Mouse (Mus musculus) C2C12 (cell line): ENCODE results near the gene 9130409I23Rik. TPM values are rescaled to one million over a fixed set of nuclear protein-coding genes. Genes with fewer than 3 reads are reported as not detected.

Experiments
- H3K27me3 ChIP-seq: one replicate; pipeline ENCODE4 v1.6.1; 2011; ENCODE audit not compliant: control insufficient read depth, insufficient read depth, insufficient read length
- H3K36me3 ChIP-seq: one replicate; pipeline ENCODE4 v1.6.1; 2011; ENCODE audit not compliant: control insufficient read depth, insufficient read depth
- H3K4me3 ChIP-seq: one replicate; pipeline ENCODE4 v1.5.1; 2011; ENCODE audit warnings: mild to moderate bottlenecking, control low read depth; ENCODE audit not compliant: poor library complexity, insufficient read depth, severe bottlenecking
- H3K79me2 ChIP-seq: one replicate; pipeline ENCODE4 v1.6.1; 2011; ENCODE audit not compliant: control insufficient read depth, insufficient read depth
- H3K79me3 ChIP-seq: one replicate; pipeline ENCODE4 v1.6.1; 2011; ENCODE audit warnings: low read depth, control low read depth
- H3ac ChIP-seq: one replicate; pipeline ENCODE3; 2011; ENCODE audit warnings: low read depth; ENCODE audit not compliant: control insufficient read depth, insufficient read length
- CEBPB ChIP-seq: IDR thresholded peaks from one replicate; pipeline ENCODE4 v1.6.1; 2011; ENCODE audit warnings: low read depth, mild to moderate bottlenecking, control low read depth, moderate library complexity
- CTCF ChIP-seq: IDR thresholded peaks from one replicate; pipeline ENCODE4 v1.5.1; 2011; ENCODE audit not compliant: control insufficient read depth, insufficient read depth, insufficient read length
- FOSL1 ChIP-seq: IDR thresholded peaks from one replicate; pipeline ENCODE4 v1.8.0; 2011; ENCODE audit warnings: mild to moderate bottlenecking, low read length; ENCODE audit not compliant: poor library complexity, insufficient read depth, severe bottlenecking
- MAX ChIP-seq: IDR thresholded peaks from one replicate; pipeline ENCODE4 v1.6.1; 2011; ENCODE audit warnings: mild to moderate bottlenecking, control low read depth
- MYOD1 ChIP-seq: IDR thresholded peaks from one replicate; pipeline ENCODE4 v1.6.1; 2011; ENCODE audit warnings: low read depth; ENCODE audit not compliant: control insufficient read depth, insufficient read length
- MYOG ChIP-seq: IDR thresholded peaks from one replicate; pipeline ENCODE4 v1.6.1; 2011; ENCODE audit not compliant: control insufficient read depth, insufficient read length; ENCODE audit errors: extremely low read depth
- USF1 ChIP-seq: IDR thresholded peaks from one replicate; pipeline ENCODE4 v1.6.1; 2011; ENCODE audit warnings: low read depth, mild to moderate bottlenecking, control low read depth, moderate library complexity
- long read RNA-seq, 2 experiments: library from polyadenylated mRNA; unstranded; transcript quantifications; one replicate each; pipeline ENCODE4 v2.0.0; 2019 to 2020
- polyA plus RNA-seq: library from polyadenylated mRNA; unstranded; fragments of >200 nt; fragmentation: generic; extraction: Trizol; gene quantifications from one replicate; pipeline ENCODE4 v1.2.1, GENCODE M21; 2012; ENCODE audit warnings: missing spikeins

The 9130409I23Rik gene
- not detected for polyA plus RNA-seq
- long read RNA-seq, experiment 1, result 0 reads
- long read RNA-seq, experiment 2, result 0 reads

DNA sequence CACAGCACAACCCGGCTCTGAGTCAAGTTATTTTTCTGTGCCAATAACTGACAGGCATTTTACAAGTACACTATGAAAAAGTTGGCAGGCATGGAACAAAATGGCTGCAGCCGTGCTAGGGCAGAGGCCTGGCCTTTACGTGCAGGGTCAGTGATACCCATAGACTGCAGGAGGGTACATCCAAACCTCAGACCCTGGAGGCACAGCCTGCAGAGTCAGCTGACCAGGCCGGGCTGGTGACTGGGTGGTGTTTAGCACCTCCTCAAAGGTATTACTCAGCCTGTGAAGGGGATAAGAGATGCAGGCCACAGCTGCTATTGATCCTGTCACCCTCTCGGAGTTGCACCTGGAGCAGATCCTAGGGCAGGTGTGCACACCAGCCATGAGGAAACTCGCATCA is at the start of gene 9130409I23Rik:
Gene 9130409I23Rik, plus strand, starts transcription at position 301 of the 400 bp plus-strand sequence.
- Histone ChIP-seq H3ac (no peak within 1 kb of the TSS), H3K4me3 (no peak within 1 kb of the TSS), H3K27me3 (peaks cover 30% of the 10 kb centered on the region), H3K79me3 (no peaks in the 10 kb centered on the region), H3K36me3 (no peaks in the 10 kb centered on the region), H3K79me2 (no peaks in the 10 kb centered on the region)
- TF ChIP-seq USF1 (no peak), MYOG (no peak), MAX (no peak), CEBPB (no peak), CTCF (no peak), MYOD1 (no peak), FOSL1 (no peak)

DNA sequence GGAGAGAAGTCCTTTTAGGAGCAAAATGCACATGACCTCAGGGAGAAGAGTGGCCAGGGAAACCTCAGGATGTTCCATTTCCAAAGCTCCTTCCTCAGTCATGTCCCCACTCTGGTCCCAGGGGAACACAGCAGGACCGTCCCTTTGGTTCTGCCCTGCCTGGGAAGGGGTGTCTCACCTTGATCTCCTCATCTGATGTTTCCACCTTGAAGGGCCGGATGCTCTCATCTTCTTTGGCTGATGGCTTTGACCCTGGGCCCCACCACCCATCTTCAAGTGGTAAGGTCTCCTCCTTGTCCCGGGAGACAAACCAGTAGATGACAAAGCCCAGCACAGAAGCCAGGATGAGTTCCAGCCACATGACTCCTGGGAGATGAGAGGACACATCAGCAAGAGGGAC is 49.4 kb upstream of the 9130409I23Rik start:
- no peaks in the 10 kb centered on the region for H3K27me3 ChIP-seq
- peaks cover 2% of the 10 kb centered on the region for H3K79me3 ChIP-seq
- no peak for TF ChIP-seq MYOG
- H3K36me3 ChIP-seq, result peaks cover 6% of the 10 kb centered on the region
- H3ac ChIP-seq, result no peak overlapping the region
- H3K79me2 ChIP-seq, result peaks cover 9% of the 10 kb centered on the region
- no peak overlapping the region for H3K4me3 ChIP-seq

GRCm38 (mm10) chr1:181003790-181004189 is 47.2 kb upstream of the 9130409I23Rik start:
- no peak overlapping the region for H3ac ChIP-seq
- no peak overlapping the region for H3K4me3 ChIP-seq
- peaks cover 27% of the 10 kb centered on the region for H3K79me2 ChIP-seq
- peaks cover 17% of the 10 kb centered on the region for H3K36me3 ChIP-seq
- H3K79me3 ChIP-seq, result peaks cover 7% of the 10 kb centered on the region
- H3K27me3 ChIP-seq, result no peaks in the 10 kb centered on the region
- TF ChIP-seq FOSL1, result no peak
- no peak for TF ChIP-seq MYOD1
- TF ChIP-seq CEBPB, result no peak
- TF ChIP-seq USF1, result no peak
- TF ChIP-seq MAX, result no peak
- TF ChIP-seq CTCF, result no peak

GRCm38 (mm10) chr1:181005331-181005730 is 45.7 kb upstream of the 9130409I23Rik start:
- H3K36me3 ChIP-seq, result peaks cover 17% of the 10 kb centered on the region
- no peak for TF ChIP-seq MYOD1
- no peak for TF ChIP-seq USF1
- TF ChIP-seq CEBPB, result no peak
- no peak for TF ChIP-seq MAX
- no peak for TF ChIP-seq MYOG
- no peak for TF ChIP-seq FOSL1
- no peak for TF ChIP-seq CTCF
- H3K27me3 ChIP-seq, result no peaks in the 10 kb centered on the region
- no peak overlapping the region for H3ac ChIP-seq
- no peak overlapping the region for H3K4me3 ChIP-seq
- peaks cover 7% of the 10 kb centered on the region for H3K79me3 ChIP-seq
- H3K79me2 ChIP-seq, result peaks cover 27% of the 10 kb centered on the region

DNA sequence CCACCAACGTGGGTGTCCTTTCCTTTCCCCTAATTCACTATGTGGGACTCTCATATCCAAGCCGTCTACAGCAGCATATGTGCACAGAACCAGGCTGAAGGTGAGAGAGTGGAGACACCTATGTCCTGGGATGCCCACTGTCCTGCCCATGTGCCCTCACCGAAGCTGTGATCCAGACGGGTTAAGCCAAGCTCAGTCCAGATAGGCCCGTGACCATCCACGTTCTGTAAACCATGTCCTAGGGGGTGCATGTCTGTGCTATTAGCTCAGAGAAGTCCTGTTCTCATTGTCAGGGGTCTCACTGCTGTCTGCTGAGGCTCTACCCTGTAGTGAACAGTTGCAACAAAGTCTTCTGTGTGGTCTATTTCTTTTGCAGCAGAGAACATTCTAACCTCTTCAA is 43.2 kb upstream of the 9130409I23Rik start:
- Histone ChIP-seq H3K79me3 (peaks cover 7% of the 10 kb centered on the region), H3K27me3 (no peaks in the 10 kb centered on the region), H3K4me3 (no peak overlapping the region), H3K36me3 (peaks cover 24% of the 10 kb centered on the region), H3ac (no peak overlapping the region), H3K79me2 (peaks cover 27% of the 10 kb centered on the region)
- TF ChIP-seq FOSL1 (no peak), MAX (no peak)

- Histone ChIP-seq H3K36me3 (peaks cover 28% of the 10 kb centered on the region), H3ac (no peak overlapping the region), H3K27me3 (no peaks in the 10 kb centered on the region), H3K4me3 (no peak overlapping the region), H3K79me2 (peaks cover 31% of the 10 kb centered on the region), H3K79me3 (peaks cover 7% of the 10 kb centered on the region)
- TF ChIP-seq CEBPB (no peak), CTCF (no peak)
Measured at GRCm38 (mm10) chr1:181008266-181008665, 42.8 kb upstream of the 9130409I23Rik start.
